Mouse (Mus musculus) MEL (cell line): ENCODE results near the gene Fhl4. TPM values are rescaled to one million over a fixed set of nuclear protein-coding genes. Genes with fewer than 3 reads are reported as not detected.

ENCODE experiments used
- DNase-seq: peaks from one replicate; pipeline ENCODE4 v3.0.0; 2011; ENCODE audit warnings: low read depth, low spot score
- H3K27ac ChIP-seq: 2 replicates; pipeline ENCODE4 v1.5.1; 2012; ENCODE audit warnings: low read depth, mild to moderate bottlenecking, control low read depth, low read length, moderate library complexity; ENCODE audit not compliant: control insufficient read depth
- H3K27me3 ChIP-seq, 2 experiments: fragments of 150-350 bp in 1 of 2; sonication (generic) in 1 of 2; 2 replicates each; pipeline ENCODE4 v1.6.1; 2012; ENCODE audit warnings: low read length in 2 of 2, mild to moderate bottlenecking in 2 of 2, improper control_type of control experiment in 1 of 2, moderate library complexity in 1 of 2; ENCODE audit not compliant: insufficient read depth in 2 of 2, control insufficient read depth in 1 of 2
- H3K36me3 ChIP-seq, 2 experiments: 2 replicates each; pipeline ENCODE4 v1.6.1; 2012 to 2014; ENCODE audit warnings: low read length in 2 of 2, improper control_type of control experiment in 1 of 2, inconsistent platforms in 1 of 2, mild to moderate bottlenecking in 1 of 2; ENCODE audit not compliant: insufficient read depth in 2 of 2, control insufficient read depth in 1 of 2
- H3K4me1 ChIP-seq, 2 experiments: fragments of 150-350 bp in 1 of 2; sonication (generic) in 1 of 2; 2 replicates each; pipeline ENCODE4 v1.6.1; 2012; ENCODE audit warnings: low read length in 2 of 2, improper control_type of control experiment in 1 of 2, mild to moderate bottlenecking in 1 of 2; ENCODE audit not compliant: insufficient read depth in 2 of 2, control insufficient read depth in 1 of 2
- H3K4me3 ChIP-seq, 2 experiments: fragments of 150-350 bp in 1 of 2; sonication (generic) in 1 of 2; 2 replicates each; pipeline ENCODE4 v1.5.1; 2012; ENCODE audit warnings: low read depth in 2 of 2, low read length in 2 of 2, mild to moderate bottlenecking in 2 of 2, moderate library complexity in 2 of 2, control low read depth in 1 of 2, improper control_type of control experiment in 1 of 2; ENCODE audit not compliant: control insufficient read depth in 1 of 2, insufficient read depth in 1 of 2
- H3K79me2 ChIP-seq: 2 replicates; pipeline ENCODE4 v1.6.1; 2012; ENCODE audit warnings: mild to moderate bottlenecking, low read length, moderate library complexity; ENCODE audit not compliant: control insufficient read depth, poor library complexity, insufficient read depth
- H3K9ac ChIP-seq: 2 replicates; pipeline ENCODE4 v1.6.1; 2012; ENCODE audit warnings: low read depth, mild to moderate bottlenecking, control low read depth, low read length, moderate library complexity; ENCODE audit not compliant: control insufficient read depth, poor library complexity, severe bottlenecking
- H3K9me3 ChIP-seq: fragments of 150-350 bp; sonication (generic); replicated peaks from 2 replicates; pipeline ENCODE4 v1.6.1; 2012; ENCODE audit warnings: mild to moderate bottlenecking, low read length, improper control_type of control experiment, moderate library complexity; ENCODE audit not compliant: insufficient read depth
- BHLHE40 ChIP-seq: IDR thresholded peaks from 2 replicates; pipeline ENCODE4 v1.6.1; 2012; ENCODE audit warnings: low read depth, mild to moderate bottlenecking, inconsistent platforms, low read length, improper control_type of control experiment, borderline replicate concordance
- CHD1 ChIP-seq: IDR thresholded peaks from 2 replicates; pipeline ENCODE4 v1.6.1; 2012; ENCODE audit warnings: low read depth, mild to moderate bottlenecking, inconsistent platforms, low read length, improper control_type of control experiment
- CHD2 ChIP-seq: IDR thresholded peaks from 2 replicates; pipeline ENCODE4 v1.6.1; 2011; ENCODE audit warnings: low read length, improper control_type of control experiment
- ELF1 ChIP-seq: IDR thresholded peaks from 2 replicates; pipeline ENCODE4 v1.6.1; 2014; ENCODE audit warnings: low read depth, mild to moderate bottlenecking, inconsistent platforms, low read length, improper control_type of control experiment, moderate library complexity
- EP300 ChIP-seq, 2 experiments: IDR thresholded peaks; 2 replicates each; pipeline ENCODE4 v1.6.1; 2011; ENCODE audit warnings: improper control_type of control experiment in 2 of 2, low read length in 2 of 2, low read depth in 1 of 2, mild to moderate bottlenecking in 1 of 2
- ETS1 ChIP-seq: IDR thresholded peaks from 2 replicates; pipeline ENCODE4 v1.6.1; 2012; ENCODE audit warnings: low read depth, mild to moderate bottlenecking, inconsistent platforms, low read length, improper control_type of control experiment, moderate library complexity
- GABPA ChIP-seq: IDR thresholded peaks from 2 replicates; pipeline ENCODE4 v1.6.1; 2012; ENCODE audit warnings: low read depth, mild to moderate bottlenecking, inconsistent platforms, low read length, improper control_type of control experiment, moderate library complexity
- GATA1 ChIP-seq: IDR thresholded peaks from 2 replicates; pipeline ENCODE4 v1.6.1; 2011; ENCODE audit warnings: low read depth, low read length, improper control_type of control experiment
- HCFC1 ChIP-seq: IDR thresholded peaks from 2 replicates; pipeline ENCODE4 v1.6.1; 2012; ENCODE audit warnings: low read depth, mild to moderate bottlenecking, inconsistent platforms, low read length, improper control_type of control experiment, moderate library complexity
- JUND ChIP-seq: IDR thresholded peaks from 2 replicates; pipeline ENCODE4 v1.6.1; 2011; ENCODE audit warnings: low read depth, mild to moderate bottlenecking, improper control_type of control experiment, low read length
- KAT2A ChIP-seq: conservative IDR thresholded peaks from 2 replicates; pipeline ENCODE4 v1.6.1; 2012; ENCODE audit warnings: low read depth, low read length, improper control_type of control experiment, inconsistent platforms
- MAFK ChIP-seq: IDR thresholded peaks from 2 replicates; pipeline ENCODE4 v1.6.1; 2011; ENCODE audit warnings: low read depth, mild to moderate bottlenecking, low read length, improper control_type of control experiment, borderline replicate concordance
- MAX ChIP-seq: IDR thresholded peaks from 2 replicates; pipeline ENCODE4 v1.6.1; 2011; ENCODE audit warnings: low read length, improper control_type of control experiment
- MAZ ChIP-seq: IDR thresholded peaks from 2 replicates; pipeline ENCODE4 v1.6.1; 2012; ENCODE audit warnings: low read depth, mild to moderate bottlenecking, inconsistent platforms, low read length, improper control_type of control experiment
- MXI1 ChIP-seq: IDR thresholded peaks from 2 replicates; pipeline ENCODE4 v1.6.1; 2011; ENCODE audit warnings: mild to moderate bottlenecking, low read depth, low read length, improper control_type of control experiment
- MYB ChIP-seq: IDR thresholded peaks from 2 replicates; pipeline ENCODE4 v1.6.1; 2011; ENCODE audit warnings: mild to moderate bottlenecking, low read depth, low read length, improper control_type of control experiment
- MYC ChIP-seq: IDR thresholded peaks from 2 replicates; pipeline ENCODE4 v1.6.1; 2011; ENCODE audit warnings: low read depth, mild to moderate bottlenecking, low read length, improper control_type of control experiment, moderate library complexity
- NELFE ChIP-seq: IDR thresholded peaks from 2 replicates; pipeline ENCODE4 v1.6.1; 2011; ENCODE audit warnings: low read depth, low read length, improper control_type of control experiment
- NRF1 ChIP-seq: IDR thresholded peaks from 2 replicates; pipeline ENCODE4 v1.6.1; 2014; ENCODE audit warnings: low read depth, mild to moderate bottlenecking, inconsistent platforms, low read length, improper control_type of control experiment, moderate library complexity; ENCODE audit not compliant: poor library complexity, insufficient read depth, severe bottlenecking
- POLR2A ChIP-seq, 2 experiments: IDR thresholded peaks; 2 replicates each; pipeline ENCODE4 v1.6.1; 2011 to 2012; ENCODE audit warnings: low read length in 2 of 2, mild to moderate bottlenecking in 2 of 2, control low read depth in 1 of 2, improper control_type of control experiment in 1 of 2, low read depth in 1 of 2, moderate library complexity in 1 of 2; ENCODE audit not compliant: control insufficient read depth in 1 of 2, insufficient read depth in 1 of 2, poor library complexity in 1 of 2
- POLR2AphosphoS2 ChIP-seq: IDR thresholded peaks from 2 replicates; pipeline ENCODE4 v1.6.1; 2011; ENCODE audit warnings: low read length, improper control_type of control experiment
- POLR2AphosphoS5 ChIP-seq: IDR thresholded peaks from 2 replicates; pipeline ENCODE4 v1.6.1; 2012; ENCODE audit warnings: low read depth, borderline replicate concordance, mild to moderate bottlenecking, inconsistent platforms, low read length, moderate library complexity, mixed read lengths
- RAD21 ChIP-seq: IDR thresholded peaks from 2 replicates; pipeline ENCODE4 v1.6.1; 2011; ENCODE audit warnings: mild to moderate bottlenecking, low read depth, low read length, improper control_type of control experiment
- RCOR1 ChIP-seq: IDR thresholded peaks from 2 replicates; pipeline ENCODE4 v1.6.1; 2012; ENCODE audit warnings: low read depth, mild to moderate bottlenecking, inconsistent platforms, low read length, improper control_type of control experiment
- SIN3A ChIP-seq: IDR thresholded peaks from 2 replicates; pipeline ENCODE4 v1.6.1; 2012; ENCODE audit warnings: low read length, improper control_type of control experiment, inconsistent platforms
- SMC3 ChIP-seq: IDR thresholded peaks from 2 replicates; pipeline ENCODE4 v1.6.1; 2011; ENCODE audit warnings: low read depth, low read length, improper control_type of control experiment
- TAL1 ChIP-seq: IDR thresholded peaks from 2 replicates; pipeline ENCODE4 v1.6.1; 2012; ENCODE audit warnings: mild to moderate bottlenecking, inconsistent platforms, low read length, moderate library complexity, mixed read lengths
- TBP ChIP-seq: IDR thresholded peaks from 2 replicates; pipeline ENCODE4 v1.8.0; 2011; ENCODE audit warnings: low read depth, low read length, improper control_type of control experiment
- TCF12 ChIP-seq: IDR thresholded peaks from 2 replicates; pipeline ENCODE4 v1.6.1; 2014; ENCODE audit warnings: low read depth, mild to moderate bottlenecking, inconsistent platforms, low read length, improper control_type of control experiment, moderate library complexity
- UBTF ChIP-seq: IDR thresholded peaks from 2 replicates; pipeline ENCODE4 v1.6.1; 2012; ENCODE audit warnings: low read depth, mild to moderate bottlenecking, inconsistent platforms, low read length, improper control_type of control experiment, moderate library complexity, borderline replicate concordance; ENCODE audit not compliant: insufficient read depth
- USF1 ChIP-seq: IDR thresholded peaks from 2 replicates; pipeline ENCODE4 v1.6.1; 2014; ENCODE audit warnings: low read depth, mild to moderate bottlenecking, inconsistent platforms, low read length, improper control_type of control experiment, moderate library complexity
- USF2 ChIP-seq, 2 experiments: IDR thresholded peaks; 2 replicates each; pipeline ENCODE4 v1.6.1; 2011 to 2012; ENCODE audit warnings: improper control_type of control experiment in 2 of 2, low read length in 2 of 2, borderline replicate concordance in 1 of 2, inconsistent platforms in 1 of 2, low read depth in 1 of 2, mild to moderate bottlenecking in 1 of 2; ENCODE audit not compliant: insufficient read depth in 1 of 2
- ZC3H11A ChIP-seq: IDR thresholded peaks from 2 replicates; pipeline ENCODE4 v1.6.1; 2012; ENCODE audit warnings: low read depth, mild to moderate bottlenecking, inconsistent platforms, low read length, improper control_type of control experiment
- ZKSCAN1 ChIP-seq: IDR thresholded peaks from 2 replicates; pipeline ENCODE4 v1.6.1; 2012; ENCODE audit warnings: low read depth, mild to moderate bottlenecking, inconsistent platforms, low read length, improper control_type of control experiment, moderate library complexity
- ZMIZ1 ChIP-seq: IDR thresholded peaks from 2 replicates; pipeline ENCODE4 v1.6.1; 2012; ENCODE audit warnings: low read depth, mild to moderate bottlenecking, inconsistent platforms, low read length, improper control_type of control experiment, moderate library complexity
- ZNF384 ChIP-seq: IDR thresholded peaks from 2 replicates; pipeline ENCODE4 v1.6.1; 2012; ENCODE audit warnings: low read depth, mild to moderate bottlenecking, inconsistent platforms, low read length, improper control_type of control experiment
- polyA plus RNA-seq, 2 experiments: library from polyadenylated mRNA; stranded (reverse) in 1 of 2; unstranded in 1 of 2; fragments of >175 nt in 1 of 2; fragments of >200 nt in 1 of 2; gene quantifications; 2 replicates each; pipeline versions ENCODE4 v1.2.1 to v1.2.4; 2012; ENCODE audit warnings: low replicate concordance in 2 of 2, low read depth in 1 of 2; ENCODE audit not compliant: insufficient read length in 2 of 2, insufficient read depth in 1 of 2, missing spikeins in 1 of 2
- total RNA-seq: library from RNA; depleted of rRNA; stranded (reverse); fragments of 300-350 nt; gene quantifications from 2 replicates; pipeline ENCODE4 v1.2.3, GENCODE M21; 2012

Gene Fhl4
- total and polyA plus RNA-seq, 3 experiments: 0.63 to 0.69 TPM; not detected in 1

GRCm38 (mm10) chr10:85127395-85128287, 25.3 kb upstream of the Fhl4 start, which contains the start of gene Mterf2:
Mterf2 (minus strand) TSS chr10:85128027.
- H3K9ac ChIP-seq: peak within 1 kb of the TSS; percentile 65
- no peaks in the 10 kb centered on the region for H3K9me3 ChIP-seq
- no peaks in the 10 kb centered on the region; a peak in 1 of 4 replicates for H3K27me3 ChIP-seq
- H3K27ac ChIP-seq: no peak within 1 kb of the TSS
- peak; percentile 98 for DNase-seq
- H3K79me2 ChIP-seq: no peaks in the 10 kb centered on the region
- H3K36me3 ChIP-seq: peaks cover 0 to 7% of the 10 kb centered on the region in 2 experiments; a peak in 1 of 4 replicates
- H3K4me1 ChIP-seq: peaks cover 0 to 4% of the 10 kb centered on the region in 2 experiments; a peak in 2 of 4 replicates
- peak within 1 kb of the TSS; percentile 83 to 95 for H3K4me3 ChIP-seq
- TF ChIP-seq ELF1 (peak; percentile 79), ZC3H11A (no peak), HCFC1 (peak; percentile 73), MXI1 (no peak), CHD2 (peak; percentile 79), GABPA (no peak), ZNF384 (no peak), MYC (no peak), MYB (no peak), TBP (0 out of 2 replicates have a peak, but pooled peaks have one; percentile 13), NRF1 (no peak), POLR2AphosphoS5 (no peak), EP300 (IDR thresholded peaks at IDR 0.05; ENCODE audit: low read depth in 1 of 2, low read length in 2 of 2) (no peak), POLR2A (IDR thresholded peaks at IDR 0.05; ENCODE audit: control insufficient read depth in 1 of 2, insufficient read depth in 1 of 2, low read depth in 1 of 2, low read length in 2 of 2, poor library complexity in 1 of 2) (peak; percentile 27 to 48; a peak in 1 of 4 replicates), USF2 (IDR thresholded peaks at IDR 0.05; ENCODE audit: borderline replicate concordance in 1 of 2, insufficient read depth in 1 of 2, low read depth in 1 of 2, low read length in 2 of 2) (no peak), TAL1 (no peak), USF1 (peak; percentile 59), POLR2AphosphoS2 (no peak), MAFK (no peak), ZKSCAN1 (no peak), MAZ (no peak), JUND (no peak), RAD21 (peak; percentile 15), TCF12 (no peak), SMC3 (peak; percentile 39), BHLHE40 (no peak), ZMIZ1 (no peak), GATA1 (no peak), RCOR1 (no peak), KAT2A (peak; percentile 35; the same call in 1 of the 2 replicates), ETS1 (peak; percentile 6; the same call in 1 of the 2 replicates), UBTF (no peak), MAX (no peak), SIN3A (no peak), CHD1 (no peak), NELFE (no peak)
